In the genomic region with DNA sequence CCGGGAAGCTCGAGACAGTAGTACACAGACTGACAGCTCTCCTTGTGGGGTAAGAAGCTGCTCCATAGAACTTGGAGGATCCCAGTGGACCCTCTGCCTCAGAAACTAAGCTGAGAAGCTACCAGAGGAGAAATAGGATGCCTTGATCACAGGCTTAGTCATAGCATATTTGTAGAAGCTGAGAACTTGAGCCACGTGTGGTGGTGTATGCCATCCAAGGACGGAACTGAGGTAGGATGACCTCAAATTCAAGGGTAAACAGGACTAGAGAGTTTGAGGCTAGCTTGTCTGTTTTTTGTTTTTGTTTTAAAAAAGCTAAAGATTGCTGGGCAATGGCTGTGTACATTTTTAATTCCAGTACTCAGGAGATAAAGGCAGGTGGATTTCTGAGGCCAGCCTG, we compare ENCODE assay signal across 29 mouse cellular contexts. TPM values are rescaled to one million over a fixed set of nuclear protein-coding genes. Genes with fewer than 3 reads are reported as not detected.
DNase-seq lines count a peak whose midpoint lies in the region; ATAC-seq and TF ChIP-seq lines count a peak whose summit lies in the region.
"Had no signal": no experiment of that assay in that cellular context is flagged by ENCODE, and none has a peak within 500 bp of the region (broad histone marks: within the 10 kb centered on the region; RNA-seq: fewer than 3 reads in every experiment).

No protein-coding gene starts in this region.

- H3K4me1 ChIP-seq in forebrain, embryonic 13.5 days = peaks cover 28% of the 10 kb centered on the region
- peaks cover 13% of the 10 kb centered on the region for H3K4me1 ChIP-seq in forebrain, embryonic 16.5 days (replicated peaks; ENCODE audit: control insufficient read depth, insufficient read depth, low read length)
- 0 out of 2 replicates have a peak, but pooled peaks cover 5% of the 10 kb centered on the region for H3K4me1 ChIP-seq in stomach, embryonic 16.5 days (ENCODE audit: control insufficient read depth, insufficient read depth, low read length)
- H3K4me1 ChIP-seq in stomach, postnatal 0 days (replicated peaks; ENCODE audit: control insufficient read depth, insufficient read depth) = no peaks in the 10 kb centered on the region
- no peaks in the 10 kb centered on the region for H3K4me1 ChIP-seq in liver, postnatal 0 days (ENCODE audit: insufficient read depth)
- H3K4me1 ChIP-seq in thymus, adult 2 months (replicated peaks; ENCODE audit: control insufficient read depth, insufficient read depth, low read length) = peaks cover 6% of the 10 kb centered on the region
- H3K4me1 ChIP-seq: neural tube, embryonic 12.5 days had no signal

- H3K4me3 ChIP-seq in forebrain, embryonic 13.5 days = no peak overlapping the region
- H3K4me3 ChIP-seq in forebrain, embryonic 16.5 days (replicated peaks; ENCODE audit: low read length) = no peak overlapping the region
- H3K4me3 ChIP-seq in stomach, embryonic 16.5 days (replicated peaks; ENCODE audit: low read length) = no peak overlapping the region
- H3K4me3 ChIP-seq in stomach, postnatal 0 days (ENCODE audit: low read depth, low read length) = no peak overlapping the region
- no peak overlapping the region for H3K4me3 ChIP-seq in liver, postnatal 0 days (ENCODE audit: low read depth, low read length)
- no peak overlapping the region for H3K4me3 ChIP-seq in thymus, adult 2 months (ENCODE audit: control insufficient read depth, insufficient read depth, low read length)
- H3K4me3 ChIP-seq: heart, adult 2 months; heart, embryonic 13.5 days; hindbrain, embryonic 10.5 days; hindbrain, embryonic 15.5 days; neural tube, embryonic 12.5 days had no signal

- 95% methylated on average over 4 of the region's 4 CpGs for WGBS in forebrain, embryonic 13.5 days
- 94% methylated on average over 4 of the region's 4 CpGs for WGBS in forebrain, embryonic 16.5 days
- WGBS in stomach, embryonic 16.5 days = 84% methylated on average over 4 of the region's 4 CpGs
- WGBS in stomach, postnatal 0 days = 90% methylated on average over 4 of the region's 4 CpGs
- 87% methylated on average over 4 of the region's 4 CpGs for WGBS in liver, postnatal 0 days (ENCODE audit: insufficient replicate concordance)
- 96% methylated on average over 4 of the region's 4 CpGs for whole genome bisulfite sequencing in thymus, adult 2 months

- TF ChIP-seq POLR2A in thymus, adult 2 months (IDR thresholded peaks at IDR 0.05; ENCODE audit: control insufficient read depth, extremely low read depth, insufficient read depth, low read length, poor library complexity) = no peak

- no peak overlapping the region for H3K27ac ChIP-seq in forebrain, embryonic 13.5 days
- H3K27ac ChIP-seq in forebrain, embryonic 16.5 days (ENCODE audit: low read length) = no peak overlapping the region
- no peak overlapping the region for H3K27ac ChIP-seq in stomach, embryonic 16.5 days (ENCODE audit: low read length)
- no peak overlapping the region for H3K27ac ChIP-seq in stomach, postnatal 0 days (replicated peaks)
- H3K27ac ChIP-seq in liver, postnatal 0 days (ENCODE audit: low read depth) = no peak overlapping the region
- H3K27ac ChIP-seq in thymus, adult 2 months (ENCODE audit: control insufficient read depth, insufficient read depth, low read length) = no peak overlapping the region
- H3K27ac ChIP-seq: heart, adult 2 months; heart, embryonic 13.5 days; hindbrain, embryonic 10.5 days; hindbrain, embryonic 15.5 days; neural tube, embryonic 12.5 days had no signal

- H3K9ac ChIP-seq in forebrain, embryonic 13.5 days = peak overlapping the region; percentile 4; the same call in 1 of the 2 replicates
- H3K9ac ChIP-seq in forebrain, embryonic 16.5 days (replicated peaks; ENCODE audit: low read depth, low read length) = no peak overlapping the region
- peak overlapping the region; percentile 29; the same call in 1 of the 2 replicates for H3K9ac ChIP-seq in stomach, embryonic 16.5 days (ENCODE audit: low read length)
- no peak overlapping the region for H3K9ac ChIP-seq in stomach, postnatal 0 days (ENCODE audit: low read length)
- H3K9ac ChIP-seq in liver, postnatal 0 days (replicated peaks) = peak overlapping the region; percentile 17; the same call in 1 of the 2 replicates
- H3K9ac ChIP-seq: forebrain, postnatal 0 days; heart, embryonic 13.5 days; hindbrain, embryonic 15.5 days; neural tube, embryonic 12.5 days had no signal

- ATAC-seq in forebrain, embryonic 13.5 days = no peak
- no peak for ATAC-seq in forebrain, embryonic 16.5 days
- ATAC-seq in stomach, embryonic 16.5 days (ENCODE audit: insufficient read depth, low FRiP score) = no peak
- no peak for ATAC-seq in stomach, postnatal 0 days (ENCODE audit: low FRiP score, low TSS enrichment)
- no peak for ATAC-seq in liver, postnatal 0 days
- ATAC-seq: forebrain, postnatal 0 days; inflammation-experienced regulatory T-cells, adult 6 months; midbrain, embryonic 16.5 days; Patski had no signal

- no peak overlapping the region for H3K4me2 ChIP-seq in forebrain, embryonic 13.5 days
- H3K4me2 ChIP-seq in forebrain, embryonic 16.5 days (ENCODE audit: low read length) = no peak overlapping the region
- no peak overlapping the region for H3K4me2 ChIP-seq in stomach, embryonic 16.5 days (ENCODE audit: low read depth, low read length)
- no peak overlapping the region for H3K4me2 ChIP-seq in stomach, postnatal 0 days (replicated peaks; ENCODE audit: low read depth)
- H3K4me2 ChIP-seq in liver, postnatal 0 days (ENCODE audit: low read depth, low read length) = peak overlapping the region; percentile 30
- H3K4me2 ChIP-seq: heart, embryonic 13.5 days; hindbrain, embryonic 15.5 days; midbrain, embryonic 11.5 days; neural tube, embryonic 12.5 days had no signal

- no peak for TF ChIP-seq CTCF in stomach, postnatal 0 days (IDR thresholded peaks at IDR 0.05; ENCODE audit: low read depth)
- TF ChIP-seq CTCF in liver, postnatal 0 days (IDR thresholded peaks at IDR 0.05; ENCODE audit: low read depth) = no peak
- TF ChIP-seq CTCF in thymus, adult 2 months (IDR thresholded peaks at IDR 0.05; ENCODE audit: borderline replicate concordance, control insufficient read depth, extremely low read depth, insufficient read depth, low read length, poor library complexity) = no peak

- TF ChIP-seq EP300 in stomach, postnatal 0 days (optimal IDR thresholded peaks at IDR 0.05) = no peak
- TF ChIP-seq EP300 in liver, postnatal 0 days (IDR thresholded peaks at IDR 0.05; ENCODE audit: low read depth) = no peak

- no peaks in the 10 kb centered on the region for H3K27me3 ChIP-seq in forebrain, embryonic 13.5 days
- no peaks in the 10 kb centered on the region for H3K27me3 ChIP-seq in forebrain, embryonic 16.5 days (replicated peaks; ENCODE audit: control insufficient read depth, insufficient read depth, low read length)
- H3K27me3 ChIP-seq in stomach, embryonic 16.5 days (ENCODE audit: control insufficient read depth, insufficient read depth, low read length) = no peaks in the 10 kb centered on the region
- H3K27me3 ChIP-seq in stomach, postnatal 0 days (ENCODE audit: control insufficient read depth, insufficient read depth, low read length) = no peaks in the 10 kb centered on the region
- no peaks in the 10 kb centered on the region for H3K27me3 ChIP-seq in liver, postnatal 0 days (ENCODE audit: insufficient read depth, low read length)
- H3K27me3 ChIP-seq in thymus, adult 2 months (ENCODE audit: control insufficient read depth, insufficient read depth, low read length) = no peaks in the 10 kb centered on the region
- H3K27me3 ChIP-seq: heart, embryonic 13.5 days; hindbrain, embryonic 15.5 days; neural tube, embryonic 12.5 days; Patski had no signal

- H3K36me3 ChIP-seq in forebrain, embryonic 13.5 days (ENCODE audit: poor library complexity, severe bottlenecking) = peaks cover 58% of the 10 kb centered on the region
- no peaks in the 10 kb centered on the region for H3K36me3 ChIP-seq in forebrain, embryonic 16.5 days (ENCODE audit: control insufficient read depth, insufficient read depth)
- H3K36me3 ChIP-seq in stomach, embryonic 16.5 days (ENCODE audit: control insufficient read depth, insufficient read depth, low read length) = peaks cover 8% of the 10 kb centered on the region
- H3K36me3 ChIP-seq in stomach, postnatal 0 days (ENCODE audit: control insufficient read depth, insufficient read depth, low read length) = peaks cover 3% of the 10 kb centered on the region; the same call in 1 of the 2 replicates
- peaks cover 48% of the 10 kb centered on the region for H3K36me3 ChIP-seq in liver, postnatal 0 days (replicated peaks; ENCODE audit: insufficient read depth, low read length)
- H3K36me3 ChIP-seq in thymus, adult 2 months (ENCODE audit: control insufficient read depth, insufficient read depth, low read length) = peaks cover 30% of the 10 kb centered on the region; the same call in 1 of the 2 replicates
- H3K36me3 ChIP-seq: hindbrain, embryonic 15.5 days had no signal

- peak; percentile 48 for DNase-seq in adrenal gland, adult 2 months
- no peak for DNase-seq in adrenal gland, postnatal 10 days
- DNase-seq in stomach, postnatal 0 days (ENCODE audit: low spot score) = no peak
- no peak for DNase-seq in liver, postnatal 0 days
- DNase-seq in thymus, adult 2 months = no peak
- DNase-seq: cerebellum, adult 18-20 months; cerebellum, postnatal 10 days; forebrain, postnatal 0 days; gastrocnemius, postnatal 25 days; heart, adult 2 months; heart, postnatal 10 days; kidney, adult 11 months; kidney, postnatal 14 days; lung, postnatal 36 days; right cerebral cortex, adult 18-20 months; spleen, adult 18-20 months; thymus, postnatal 25 days had no signal

- H3K9me3 ChIP-seq in forebrain, embryonic 13.5 days (replicated peaks) = no peaks in the 10 kb centered on the region
- no peaks in the 10 kb centered on the region for H3K9me3 ChIP-seq in forebrain, embryonic 16.5 days (ENCODE audit: control insufficient read depth, low read length)
- H3K9me3 ChIP-seq in stomach, embryonic 16.5 days (replicated peaks; ENCODE audit: control insufficient read depth, low read length) = no peaks in the 10 kb centered on the region
- no peaks in the 10 kb centered on the region for H3K9me3 ChIP-seq in stomach, postnatal 0 days (ENCODE audit: control insufficient read depth, low read length)
- no peaks in the 10 kb centered on the region for H3K9me3 ChIP-seq in liver, postnatal 0 days (ENCODE audit: low read length)
- H3K9me3 ChIP-seq: G1E; heart, embryonic 13.5 days; hindbrain, embryonic 10.5 days; hindbrain, embryonic 15.5 days; neural tube, embryonic 12.5 days had no signal

RNA-seq across cellular contexts. Expression of a gene that starts 3.9 kb away (rescaled TPM):
- total RNA-seq in adrenal gland, adult 2 months (2021) = 1 to 10 TPM; 3.0 to 4.1 TPM
- polyA plus RNA-seq in adrenal gland, adult 2 months (2012; rRNA removed) = 1.9 and 3.6 TPM in 2 replicates
- total RNA-seq in adrenal gland, postnatal 10 days (2021) = 10 to 100 TPM; 11.2 to 16.1 TPM
- 41.8 and 46.4 TPM in 2 replicates for polyA plus RNA-seq in forebrain, embryonic 13.5 days (2015; fragmentation: Nextera tagmentation; extraction: Ambion mirVana)
- polyA plus RNA-seq in forebrain, embryonic 16.5 days (2015; fragmentation: Nextera tagmentation; extraction: Ambion mirVana) = 21.6 and 22.1 TPM in 2 replicates
- 28.9 and 30.7 TPM in 2 replicates for polyA plus RNA-seq in stomach, embryonic 16.5 days (2015; fragmentation: Nextera tagmentation; extraction: Ambion mirVana)
- 4.4 and 5.7 TPM in 2 replicates for polyA plus RNA-seq in stomach, postnatal 0 days (2015; fragmentation: Nextera tagmentation; extraction: Ambion mirVana)
- 9.8 and 11.4 TPM in 2 replicates for polyA plus RNA-seq in liver, postnatal 0 days (2015; fragmentation: Nextera tagmentation; extraction: Ambion mirVana)
- polyA plus RNA-seq in thymus, adult 2 months (2012; rRNA removed) = 46.1 and 52.7 TPM in 2 replicates

RNA-seq across cellular contexts. Expression of a gene that starts 14.6 kb away (rescaled TPM):
- under 1 TPM in 1 of 2 experiments, not detected in 1; 0.61 TPM for total RNA-seq in adrenal gland, adult 2 months (2021)
- 0.07 and 0.08 TPM in 2 replicates for polyA plus RNA-seq in adrenal gland, adult 2 months (2012; rRNA removed)
- 1 to 10 TPM in 1 of 2 experiments, under 1 TPM in 1; 0.57 to 2.2 TPM for total RNA-seq in adrenal gland, postnatal 10 days (2021)
- 0.18 and 0.35 TPM in 2 replicates for polyA plus RNA-seq in forebrain, embryonic 13.5 days (2015; fragmentation: Nextera tagmentation; extraction: Ambion mirVana)
- not detected in 2 replicates for polyA plus RNA-seq in forebrain, embryonic 16.5 days (2015; fragmentation: Nextera tagmentation; extraction: Ambion mirVana)
- polyA plus RNA-seq in stomach, embryonic 16.5 days (2015; fragmentation: Nextera tagmentation; extraction: Ambion mirVana) = 0.17 and 0.54 TPM in 2 replicates
- not detected in 2 replicates for polyA plus RNA-seq in stomach, postnatal 0 days (2015; fragmentation: Nextera tagmentation; extraction: Ambion mirVana)
- 0.07 TPM in 1 of 2 replicates, not detected in the other for polyA plus RNA-seq in liver, postnatal 0 days (2015; fragmentation: Nextera tagmentation; extraction: Ambion mirVana)
- 0.32 and 0.38 TPM in 2 replicates for polyA plus RNA-seq in thymus, adult 2 months (2012; rRNA removed)
- polyA plus RNA-seq: forebrain, postnatal 0 days had no signal

RNA-seq across cellular contexts. Expression of a gene that starts 17.5 kb away (rescaled TPM):
- 10 to 100 TPM; 25.1 to 28.0 TPM for total RNA-seq in adrenal gland, adult 2 months (2021)
- 15.7 and 26.0 TPM in 2 replicates for polyA plus RNA-seq in adrenal gland, adult 2 months (2012; rRNA removed)
- 1 to 10 TPM; 8.3 to 8.6 TPM for total RNA-seq in adrenal gland, postnatal 10 days (2021)
- 135 and 142 TPM in 2 replicates for polyA plus RNA-seq in forebrain, embryonic 13.5 days (2015; fragmentation: Nextera tagmentation; extraction: Ambion mirVana)
- polyA plus RNA-seq in forebrain, embryonic 16.5 days (2015; fragmentation: Nextera tagmentation; extraction: Ambion mirVana) = 152 and 186 TPM in 2 replicates
- 25.6 and 37.3 TPM in 2 replicates for polyA plus RNA-seq in stomach, embryonic 16.5 days (2015; fragmentation: Nextera tagmentation; extraction: Ambion mirVana)
- 15.0 and 17.1 TPM in 2 replicates for polyA plus RNA-seq in stomach, postnatal 0 days (2015; fragmentation: Nextera tagmentation; extraction: Ambion mirVana)
- polyA plus RNA-seq in liver, postnatal 0 days (2015; fragmentation: Nextera tagmentation; extraction: Ambion mirVana) = 12.1 and 15.4 TPM in 2 replicates
- polyA plus RNA-seq in thymus, adult 2 months (2012; rRNA removed) = 2.4 and 3.0 TPM in 2 replicates

RNA-seq across cellular contexts. Expression of a gene that starts 22.9 kb away (rescaled TPM):
- 10 to 100 TPM; 57.3 to 61.3 TPM for total RNA-seq in adrenal gland, adult 2 months (2021)
- 161 and 184 TPM in 2 replicates for polyA plus RNA-seq in adrenal gland, adult 2 months (2012; rRNA removed)
- 10 to 100 TPM; 40.1 to 40.3 TPM for total RNA-seq in adrenal gland, postnatal 10 days (2021)
- polyA plus RNA-seq in forebrain, embryonic 13.5 days (2015; fragmentation: Nextera tagmentation; extraction: Ambion mirVana) = 55.0 and 62.0 TPM in 2 replicates
- 61.1 and 61.4 TPM in 2 replicates for polyA plus RNA-seq in forebrain, embryonic 16.5 days (2015; fragmentation: Nextera tagmentation; extraction: Ambion mirVana)
- polyA plus RNA-seq in stomach, embryonic 16.5 days (2015; fragmentation: Nextera tagmentation; extraction: Ambion mirVana) = 67.4 and 80.9 TPM in 2 replicates
- 36.2 and 38.7 TPM in 2 replicates for polyA plus RNA-seq in stomach, postnatal 0 days (2015; fragmentation: Nextera tagmentation; extraction: Ambion mirVana)
- polyA plus RNA-seq in liver, postnatal 0 days (2015; fragmentation: Nextera tagmentation; extraction: Ambion mirVana) = 33.1 and 34.6 TPM in 2 replicates
- polyA plus RNA-seq in thymus, adult 2 months (2012; rRNA removed) = 88.3 and 95.0 TPM in 2 replicates

RNA-seq across cellular contexts. Expression of a gene that starts 38.0 kb away (rescaled TPM):
- total RNA-seq in adrenal gland, adult 2 months (2021) = 10 to 100 TPM; 35.3 to 44.1 TPM
- 60.4 and 65.4 TPM in 2 replicates for polyA plus RNA-seq in adrenal gland, adult 2 months (2012; rRNA removed)
- total RNA-seq in adrenal gland, postnatal 10 days (2021) = 10 to 100 TPM; 36.1 to 42.5 TPM
- polyA plus RNA-seq in forebrain, embryonic 13.5 days (2015; fragmentation: Nextera tagmentation; extraction: Ambion mirVana) = 68.7 and 70.2 TPM in 2 replicates
- 68.6 and 69.1 TPM in 2 replicates for polyA plus RNA-seq in forebrain, embryonic 16.5 days (2015; fragmentation: Nextera tagmentation; extraction: Ambion mirVana)
- 24.3 and 27.5 TPM in 2 replicates for polyA plus RNA-seq in stomach, embryonic 16.5 days (2015; fragmentation: Nextera tagmentation; extraction: Ambion mirVana)
- polyA plus RNA-seq in stomach, postnatal 0 days (2015; fragmentation: Nextera tagmentation; extraction: Ambion mirVana) = 26.5 and 27.9 TPM in 2 replicates
- 63.7 and 77.0 TPM in 2 replicates for polyA plus RNA-seq in liver, postnatal 0 days (2015; fragmentation: Nextera tagmentation; extraction: Ambion mirVana)
- polyA plus RNA-seq in thymus, adult 2 months (2012; rRNA removed) = 31.1 and 42.0 TPM in 2 replicates

Comparison
In these comparisons a context has a peak if more than half of its experiments do, and no peak if none do; other contexts are left out.
1. H3K9ac ChIP-seq: peak in forebrain, embryonic 13.5 days (single experiment), stomach, embryonic 16.5 days (single experiment) and liver, postnatal 0 days (single experiment); none in forebrain, embryonic 16.5 days (single experiment) and stomach, postnatal 0 days (single experiment).